Mouse (Mus musculus) kidney, embryonic 16.5 days (tissue): ENCODE measurements at regions not wholly inside any gene's neighbourhood (a gene's known extent, or its start where the extent isn't known, plus 50 kb on each side); places are given as distances from the start of the nearest gene placed in this dataset.

Experiments
- ATAC-seq: fragments of 200-750 bp; cut with Nextera tagmentation; 2 replicates; pipeline ENCODE4 v1.8.0; 2017; ENCODE audit warnings: moderate TSS enrichment; ENCODE audit not compliant: low FRiP score, low TSS enrichment
- H3K27ac ChIP-seq: fragments of 300-500 bp; sonication (generic); 2 replicates; pipeline ENCODE4 v1.5.1; 2014; ENCODE audit warnings: low read length
- H3K27me3 ChIP-seq: fragments of 300-500 bp; sonication (generic); 2 replicates; pipeline ENCODE4 v1.6.1; 2014; ENCODE audit warnings: low read length, control low read depth, mixed read lengths; ENCODE audit not compliant: insufficient read depth
- H3K36me3 ChIP-seq: fragments of 300-500 bp; sonication (generic); 2 replicates; pipeline ENCODE4 v1.6.1; 2014; ENCODE audit warnings: low read length, control low read depth, mixed read lengths; ENCODE audit not compliant: insufficient read depth
- H3K4me1 ChIP-seq: fragments of 300-500 bp; sonication (generic); 2 replicates; pipeline ENCODE4 v1.6.1; 2014; ENCODE audit warnings: low read length, control low read depth, mixed read lengths; ENCODE audit not compliant: insufficient read depth
- H3K4me2 ChIP-seq: fragments of 300-500 bp; sonication (generic); replicated peaks from 2 replicates; pipeline ENCODE4 v1.6.1; 2014; ENCODE audit warnings: low read depth, low read length
- H3K4me3 ChIP-seq: fragments of 300-500 bp; sonication (generic); 2 replicates; pipeline ENCODE4 v1.5.1; 2014; ENCODE audit warnings: mild to moderate bottlenecking, low read length
- H3K9ac ChIP-seq: fragments of 300-500 bp; sonication (generic); replicated peaks from 2 replicates; pipeline ENCODE4 v1.6.1; 2014; ENCODE audit warnings: low read length
- H3K9me3 ChIP-seq: fragments of 300-500 bp; sonication (generic); 2 replicates; pipeline ENCODE4 v1.6.1; 2016; ENCODE audit warnings: low read length, control low read depth
- WGBS: fragments of 180-500 bp; shearing (Covaris S2); extraction: QIAGEN DNeasy Blood & Tissue Kit; methylation state at CpG from one replicate; pipeline ENCODE4 v1.1.7; 2014; 5-methylcytosine and 5-hydroxymethylcytosine counted together

DNA sequence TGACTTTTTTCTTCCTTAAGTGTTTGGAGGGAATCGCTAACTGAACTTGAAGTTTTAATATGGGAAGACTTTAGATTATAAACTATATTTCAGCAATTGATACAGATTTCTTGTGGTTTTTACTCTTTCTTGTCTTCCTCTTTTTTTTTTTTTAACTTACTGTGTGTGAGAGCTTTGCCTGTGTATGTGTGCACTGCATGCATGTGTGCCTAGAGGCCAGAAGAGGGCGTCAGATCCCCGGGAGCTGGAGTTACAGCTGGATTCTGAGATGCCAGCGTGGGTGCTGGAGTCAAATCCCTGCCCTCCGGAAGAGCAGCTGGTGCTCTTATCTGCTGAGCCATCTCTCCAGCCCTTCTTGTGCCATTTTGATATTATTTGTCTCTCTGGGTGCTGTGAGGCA lies 129.6 kb downstream of the Trim33 start:
- no peaks in the 10 kb centered on the region for H3K9me3 ChIP-seq
- 81% methylated on average over 5 of the region's 5 CpGs for whole genome bisulfite sequencing

DNA sequence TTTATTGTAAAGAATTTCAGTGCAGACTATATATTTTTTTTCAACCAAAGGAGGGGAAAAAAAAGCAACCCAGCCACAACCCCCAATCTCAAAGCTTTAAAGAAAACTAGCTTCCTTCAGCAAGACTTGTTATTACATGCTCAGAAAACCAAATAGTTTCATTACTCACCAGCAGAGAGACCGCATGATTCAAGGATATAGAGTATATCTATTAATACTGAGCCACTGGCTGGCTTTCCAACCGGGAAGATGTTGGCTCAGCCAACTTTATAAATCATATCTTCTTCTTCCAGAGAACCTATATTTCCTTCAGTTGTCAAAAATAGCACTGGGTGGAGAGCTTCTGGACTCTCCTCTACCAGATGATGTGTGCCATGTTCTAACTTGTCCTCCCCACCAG lies 133.2 kb downstream of the Trim33 start:
- no peak for ATAC-seq
- no peaks in the 10 kb centered on the region for H3K27me3 ChIP-seq

More for the DNA sequence above, 129.6 kb downstream of the Trim33 start:
- Histone ChIP-seq H3K4me1 (no peaks in the 10 kb centered on the region), H3K27me3 (no peaks in the 10 kb centered on the region), H3K27ac (no peak overlapping the region), H3K9ac (no peak overlapping the region), H3K4me3 (no peak overlapping the region), H3K36me3 (no peaks in the 10 kb centered on the region), H3K4me2 (no peak overlapping the region)
- no peak for ATAC-seq

DNA sequence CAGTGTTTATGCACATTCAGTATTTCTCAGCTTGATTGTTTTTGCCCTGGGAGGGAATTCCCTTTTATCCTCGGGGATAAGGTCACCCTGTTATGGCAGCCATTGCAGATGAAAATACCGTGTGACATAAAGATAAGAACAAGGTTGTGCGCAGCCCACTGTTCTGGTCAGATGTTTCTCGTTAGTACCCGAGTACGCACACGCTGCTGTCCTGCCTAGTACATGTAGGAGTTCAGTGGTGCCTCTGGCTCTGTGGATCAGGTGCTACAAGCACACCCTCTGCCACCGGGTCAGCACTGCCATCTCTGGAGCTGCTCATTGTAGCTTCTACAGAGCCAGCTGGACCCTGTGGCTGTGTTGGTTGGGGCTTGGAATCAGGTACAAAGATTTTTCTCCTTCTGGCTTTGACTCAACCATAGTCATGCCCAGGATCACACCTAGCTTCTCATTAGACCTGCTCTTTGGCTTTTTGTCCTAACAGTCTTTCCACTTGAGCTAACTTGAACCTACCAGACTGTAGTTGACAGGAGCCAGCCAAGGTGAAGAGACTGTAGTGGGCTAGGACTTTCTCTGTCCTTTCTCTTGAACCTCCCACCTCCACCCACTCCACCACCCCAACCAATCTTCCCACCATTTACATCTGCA lies 136.1 kb downstream of the Trim33 start:
- Histone ChIP-seq H3K9me3 (no peaks in the 10 kb centered on the region), H3K4me2 (no peak overlapping the region), H3K4me3 (no peak overlapping the region), H3K36me3 (no peaks in the 10 kb centered on the region), H3K27ac (no peak overlapping the region), H3K9ac (no peak overlapping the region), H3K4me1 (peaks cover 15% of the 10 kb centered on the region), H3K27me3 (no peaks in the 10 kb centered on the region)
- WGBS = 80% methylated on average over 8 of the region's 8 CpGs
- ATAC-seq = no peak

More for the DNA sequence above, 133.2 kb downstream of the Trim33 start:
- H3K9ac ChIP-seq = no peak overlapping the region
- H3K4me2 ChIP-seq = no peak overlapping the region
- no peaks in the 10 kb centered on the region for H3K36me3 ChIP-seq
- H3K4me3 ChIP-seq = no peak overlapping the region
- H3K4me1 ChIP-seq = no peaks in the 10 kb centered on the region
- WGBS = 71% methylated on average over 2 of the region's 2 CpGs
- no peaks in the 10 kb centered on the region for H3K9me3 ChIP-seq
- no peak overlapping the region for H3K27ac ChIP-seq

DNA sequence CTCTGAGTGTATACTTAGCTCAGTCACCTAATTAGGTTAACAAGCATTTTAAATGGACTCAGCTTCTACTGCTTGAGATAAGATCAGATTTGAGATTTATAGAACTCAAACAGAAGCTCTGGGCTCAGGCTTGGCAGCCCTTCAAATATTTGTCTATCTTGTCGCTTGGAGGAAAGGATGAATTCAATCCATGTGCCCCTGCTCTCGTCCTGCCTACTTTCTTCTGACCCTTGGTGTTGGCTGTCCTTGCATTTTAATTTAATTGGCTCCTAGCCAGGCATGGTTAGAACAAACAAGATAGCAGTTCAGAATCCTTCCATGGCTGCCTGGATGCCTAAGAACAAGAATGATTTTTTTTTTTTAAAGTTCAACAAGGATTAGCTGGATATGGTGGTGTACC lies 137.2 kb downstream of the Trim33 start:
- Histone ChIP-seq H3K4me3 (no peak overlapping the region), H3K27ac (peak overlapping the region; percentile 6; the same call in 1 of the 2 replicates), H3K4me1 (peaks cover 26% of the 10 kb centered on the region), H3K9ac (no peak overlapping the region), H3K36me3 (no peaks in the 10 kb centered on the region), H3K4me2 (no peak overlapping the region), H3K9me3 (no peaks in the 10 kb centered on the region), H3K27me3 (no peaks in the 10 kb centered on the region)
- WGBS = 29% methylated on average over 2 of the region's 2 CpGs
- no peak for ATAC-seq

DNA sequence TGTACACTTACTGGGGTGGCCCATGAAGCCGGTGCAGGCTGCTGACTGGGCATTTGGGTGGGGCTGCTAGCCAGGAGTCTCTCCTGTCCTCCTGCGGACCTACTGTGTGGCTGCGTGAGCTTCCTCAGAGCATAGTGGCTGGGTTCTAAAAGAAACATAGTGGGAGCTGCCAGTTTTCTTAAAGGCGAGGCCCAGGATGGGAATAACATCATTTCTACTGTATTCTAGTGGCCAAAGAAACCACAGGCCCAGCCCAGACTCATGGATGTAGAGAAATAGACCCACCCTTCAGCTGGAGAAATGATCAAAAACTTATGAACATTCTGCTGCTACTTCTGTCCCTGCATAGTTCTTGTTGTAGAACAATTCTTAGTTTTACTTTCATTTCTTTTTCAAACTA lies 138.7 kb downstream of the Trim33 start:
- H3K4me3 ChIP-seq = no peak overlapping the region
- peaks cover 32% of the 10 kb centered on the region for H3K4me1 ChIP-seq
- H3K9ac ChIP-seq = no peak overlapping the region
- 96% methylated on average over 4 of the region's 4 CpGs for WGBS
- H3K27me3 ChIP-seq = no peaks in the 10 kb centered on the region
- no peaks in the 10 kb centered on the region for H3K36me3 ChIP-seq
- H3K9me3 ChIP-seq = no peaks in the 10 kb centered on the region
- ATAC-seq = no peak
- H3K4me2 ChIP-seq = no peak overlapping the region
- no peak overlapping the region for H3K27ac ChIP-seq

DNA sequence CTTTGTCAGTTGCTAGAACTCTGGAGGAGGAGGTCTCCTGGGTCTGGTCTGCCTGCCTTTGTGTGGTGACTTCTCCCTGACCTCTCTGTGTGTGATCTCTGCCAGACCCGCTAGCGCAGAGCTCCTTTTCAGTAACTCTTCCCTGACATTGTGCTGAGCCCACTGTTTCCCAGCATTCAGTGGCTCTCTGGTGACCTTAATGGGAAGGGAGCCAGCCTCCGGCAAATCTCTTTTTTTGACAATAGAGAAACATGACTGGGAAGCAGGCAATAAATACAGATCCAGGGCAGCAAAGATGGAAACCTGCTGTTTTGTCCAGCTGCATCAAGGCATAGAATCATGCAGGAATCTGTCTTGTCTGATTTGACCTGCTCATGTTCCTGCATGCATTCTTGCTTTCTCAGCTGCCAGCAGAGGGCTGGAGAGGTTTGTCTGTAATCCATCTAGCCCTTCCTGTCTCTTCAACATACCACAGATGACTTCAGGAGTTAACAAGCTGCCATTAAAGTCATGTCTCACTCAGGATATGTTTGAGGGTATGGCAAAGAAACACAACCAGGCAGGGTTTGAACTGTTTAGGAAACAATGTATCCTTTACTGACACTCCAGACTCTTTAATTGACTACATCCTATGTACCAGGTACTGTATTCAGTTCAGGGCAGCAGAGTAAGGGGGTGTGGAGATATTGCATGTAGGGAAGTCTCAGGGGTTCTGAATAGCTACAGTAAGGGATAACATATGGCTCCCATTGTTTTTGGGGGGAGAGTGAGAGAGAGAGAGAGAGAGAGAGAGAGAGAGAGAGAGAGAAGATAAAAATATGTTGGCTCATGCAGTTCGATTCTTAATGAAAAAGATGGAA lies 140.9 kb downstream of the Trim33 start:
- Histone ChIP-seq H3K4me1 (peaks cover 32% of the 10 kb centered on the region), H3K9ac (no peak overlapping the region), H3K27me3 (0 out of 2 replicates have a peak, but pooled peaks cover 2% of the 10 kb centered on the region), H3K4me2 (no peak overlapping the region), H3K9me3 (no peaks in the 10 kb centered on the region), H3K36me3 (no peaks in the 10 kb centered on the region), H3K27ac (peak overlapping the region; percentile 74), H3K4me3 (no peak overlapping the region)
- 21% methylated on average over 4 of the region's 4 CpGs for WGBS
- peak; percentile 90 for ATAC-seq

DNA sequence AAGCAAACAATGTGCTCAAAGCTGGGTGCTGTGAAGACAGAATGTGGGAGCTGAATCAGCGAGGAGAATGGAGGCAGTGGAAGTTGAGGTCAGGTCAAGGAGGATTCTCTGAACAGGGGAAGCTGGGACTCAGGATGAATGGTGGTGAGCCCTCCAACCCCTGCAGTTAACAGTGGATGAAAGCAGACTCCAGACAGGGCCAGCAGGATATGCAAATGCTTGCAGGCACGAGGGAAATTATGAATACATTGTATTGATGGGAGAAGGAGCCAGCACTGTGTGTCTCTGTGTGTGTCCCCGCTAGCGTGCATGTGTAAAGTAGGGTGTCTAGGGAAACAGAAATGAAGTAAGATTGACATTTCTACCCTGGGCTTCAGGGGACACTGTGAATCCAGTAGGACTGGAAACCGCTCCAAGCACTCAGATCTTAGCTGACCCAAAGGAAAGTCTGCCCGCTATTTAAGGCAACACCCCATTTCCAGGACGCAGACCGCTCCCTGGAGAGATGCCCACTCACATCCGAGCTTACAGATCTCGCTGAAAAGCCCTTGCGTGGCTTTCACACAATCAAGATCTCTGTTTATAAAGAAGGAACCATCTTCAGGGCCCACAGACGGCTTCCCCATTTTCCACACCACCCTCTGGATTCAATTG lies 141.7 kb downstream of the Trim33 start:
- ATAC-seq = 0 out of 2 replicates have a peak, but pooled peaks have one; percentile 11
- Histone ChIP-seq H3K27ac (peak overlapping the region; percentile 74), H3K4me3 (no peak overlapping the region), H3K36me3 (no peaks in the 10 kb centered on the region), H3K4me1 (peaks cover 32% of the 10 kb centered on the region), H3K9ac (0 out of 2 replicates have a peak overlapping the region, but pooled peaks have one; percentile 9), H3K9me3 (no peaks in the 10 kb centered on the region), H3K27me3 (0 out of 2 replicates have a peak, but pooled peaks cover 2% of the 10 kb centered on the region), H3K4me2 (peak overlapping the region; percentile 24; the same call in 1 of the 2 replicates)
- WGBS = 47% methylated on average over 12 of the region's 12 CpGs

DNA sequence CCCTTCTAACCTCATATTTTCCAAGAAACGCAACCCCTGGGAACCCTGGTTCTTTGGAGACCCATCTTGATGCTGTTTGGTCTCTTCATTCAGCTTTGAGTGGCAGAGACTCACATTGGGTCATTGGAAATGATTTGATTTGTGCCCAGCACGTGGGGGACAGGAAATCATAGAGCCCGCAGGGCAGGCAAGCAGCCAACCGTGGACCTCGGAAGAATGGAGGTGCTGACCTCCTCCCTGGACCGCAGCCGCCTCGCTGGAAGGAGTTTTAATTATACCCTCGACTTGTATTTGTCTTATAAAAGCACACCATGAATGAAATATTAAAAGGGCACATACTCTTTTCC lies 142.2 kb downstream of the Trim33 start:
- Histone ChIP-seq H3K36me3 (no peaks in the 10 kb centered on the region), H3K4me3 (no peak overlapping the region), H3K4me2 (peak overlapping the region; percentile 24; the same call in 1 of the 2 replicates), H3K9me3 (no peaks in the 10 kb centered on the region), H3K27ac (peak overlapping the region; percentile 74), H3K27me3 (0 out of 2 replicates have a peak, but pooled peaks cover 2% of the 10 kb centered on the region), H3K4me1 (peaks cover 32% of the 10 kb centered on the region), H3K9ac (no peak overlapping the region)
- WGBS = 6% methylated on average over 9 of the region's 9 CpGs
- ATAC-seq = 0 out of 2 replicates have a peak, but pooled peaks have one; percentile 29

DNA sequence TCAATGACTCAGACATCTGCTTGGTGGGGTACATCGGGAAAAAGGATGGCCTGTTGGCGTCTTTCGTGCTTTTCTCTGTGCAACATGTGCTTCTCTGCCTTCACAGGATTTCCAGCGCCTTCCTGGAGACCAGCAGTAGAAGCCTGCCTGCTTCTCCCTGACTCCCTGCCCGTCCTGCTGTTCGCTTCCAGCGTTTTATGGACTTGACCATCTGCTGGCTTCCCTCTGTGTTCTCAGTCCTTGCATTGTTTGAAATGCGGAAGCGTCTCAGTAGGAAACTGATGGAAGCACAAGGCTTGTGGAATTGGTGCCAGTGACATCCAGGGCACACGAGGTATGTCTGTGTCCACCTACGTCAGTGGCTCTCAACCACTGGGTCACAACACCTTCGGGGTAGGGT lies 143.7 kb downstream of the Trim33 start:
- Histone ChIP-seq H3K4me2 (no peak overlapping the region), H3K4me1 (peaks cover 32% of the 10 kb centered on the region), H3K27me3 (0 out of 2 replicates have a peak, but pooled peaks cover 2% of the 10 kb centered on the region), H3K4me3 (no peak overlapping the region), H3K9ac (no peak overlapping the region), H3K9me3 (no peaks in the 10 kb centered on the region), H3K36me3 (no peaks in the 10 kb centered on the region), H3K27ac (no peak overlapping the region)
- ATAC-seq = no peak
- WGBS = 92% methylated on average over 12 of the region's 12 CpGs
